Mouse (Mus musculus) telencephalon, adult 2 months (tissue): ENCODE results near the gene Abtb1.

Experiments used
- DNase-seq: peaks from one replicate; pipeline ENCODE4 v3.0.0-alpha.2; 2011; ENCODE audit warnings: low read depth, low spot score

Gene Abtb1

DNA sequence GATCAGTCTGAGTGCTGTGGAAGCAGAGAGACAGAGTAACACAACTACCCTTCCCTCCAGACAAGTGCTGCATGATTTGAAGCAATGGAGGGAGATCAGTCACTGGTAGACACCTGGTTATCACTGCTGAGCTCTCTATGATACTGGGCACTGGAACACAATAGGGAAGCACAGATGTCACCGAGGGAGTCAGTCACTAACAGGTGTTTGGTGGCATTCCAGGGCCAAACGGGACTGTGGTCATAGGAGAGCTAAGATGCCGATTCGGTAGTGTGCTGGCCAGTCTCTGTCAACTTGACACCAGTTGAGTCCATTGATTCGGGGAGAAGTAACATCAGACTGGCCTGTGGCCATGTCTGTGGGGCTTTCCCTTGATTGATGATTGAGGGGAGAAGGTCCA lies 12.7 kb upstream of the Abtb1 start:
- DNase-seq = no peak

DNA sequence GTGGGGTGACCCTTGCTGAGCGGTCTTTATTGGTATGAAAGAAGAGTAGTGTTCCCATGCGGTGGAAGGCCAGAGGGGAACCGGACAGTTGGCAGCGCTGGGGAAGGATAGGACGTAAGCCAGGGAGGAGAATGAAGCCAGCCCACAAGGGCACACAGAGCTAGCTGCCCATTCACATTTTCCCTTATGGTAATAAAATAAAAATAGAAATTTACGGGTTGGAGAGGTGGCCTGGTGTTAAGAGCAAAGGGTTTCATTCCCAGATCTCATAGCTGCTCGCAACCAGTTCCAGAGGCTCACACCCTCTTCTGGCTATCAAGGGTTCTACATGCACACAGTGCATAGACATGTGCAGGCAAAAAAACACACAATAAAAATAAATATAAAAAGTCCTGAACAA lies 8.2 kb upstream of the Abtb1 start:
- no peak for DNase-seq

- DNase-seq = no peak
These were observed 7.5 kb upstream of the Abtb1 start for GRCm38 (mm10) chr6:88849270-88849669.

- no peak for DNase-seq
These were observed 5.8 kb upstream of the Abtb1 start for GRCm38 (mm10) chr6:88847571-88847970.

- no peak for DNase-seq
These were observed 3.2 kb upstream of the Abtb1 start for GRCm38 (mm10) chr6:88844901-88845565.

GRCm38 (mm10) chr6:88843781-88844725 lies 2.3 kb upstream of the Abtb1 start:
- no peak for DNase-seq

- no peak for DNase-seq
These were observed 1.5 kb upstream of the Abtb1 start for GRCm38 (mm10) chr6:88843241-88843640.

GRCm38 (mm10) chr6:88842731-88843151 lies 957 bp upstream of the Abtb1 start:
- DNase-seq = no peak

GRCm38 (mm10) chr6:88841514-88841780 lies 337 bp downstream of the Abtb1 start:
- no peak for DNase-seq

- DNase-seq = no peak
These were observed 832 bp downstream of the Abtb1 start for GRCm38 (mm10) chr6:88840791-88841513.

GRCm38 (mm10) chr6:88840211-88840610 lies 1.6 kb downstream of the Abtb1 start:
- DNase-seq = no peak

GRCm38 (mm10) chr6:88839135-88839970 lies 2.4 kb downstream of the Abtb1 start:
- DNase-seq = no peak

GRCm38 (mm10) chr6:88838613-88839012 lies 3.2 kb downstream of the Abtb1 start:
- DNase-seq = no peak

GRCm38 (mm10) chr6:88837999-88838398 lies 3.8 kb downstream of the Abtb1 start:
- DNase-seq = no peak

DNA sequence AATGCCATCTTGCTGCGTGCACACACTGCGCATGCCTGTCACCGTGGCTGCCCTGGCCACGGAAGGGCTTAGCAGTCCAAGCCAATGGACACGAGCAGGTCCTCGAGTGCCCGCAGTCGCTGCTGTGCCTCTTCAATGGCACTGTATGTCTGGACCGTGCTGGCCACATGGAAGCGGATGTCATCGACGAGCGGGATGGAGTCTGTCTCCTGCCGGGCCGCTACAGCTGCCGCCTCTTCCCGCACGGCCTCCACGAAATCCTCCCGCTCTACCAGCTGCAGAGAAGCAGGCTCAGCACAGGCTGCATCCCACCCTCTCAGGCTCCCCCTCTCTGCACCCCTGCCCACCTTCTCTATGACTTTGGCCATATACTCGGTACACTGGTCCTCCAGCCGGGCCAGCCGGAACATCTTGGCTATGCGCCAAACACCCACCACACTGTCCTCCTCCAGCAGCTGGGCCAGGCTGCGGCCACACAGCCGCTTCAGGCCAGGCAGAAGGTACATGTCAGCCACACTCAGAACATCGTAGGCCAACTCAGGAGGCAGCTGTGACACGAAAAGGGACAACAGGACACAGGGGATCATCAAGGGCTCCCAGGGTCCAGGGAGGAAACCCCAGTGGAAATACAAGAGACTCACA lies 5.5 kb downstream of the Abtb1 start:
- DNase-seq = no peak

GRCm38 (mm10) chr6:88835047-88835446 lies 6.7 kb downstream of the Abtb1 start:
- no peak for DNase-seq

DNA sequence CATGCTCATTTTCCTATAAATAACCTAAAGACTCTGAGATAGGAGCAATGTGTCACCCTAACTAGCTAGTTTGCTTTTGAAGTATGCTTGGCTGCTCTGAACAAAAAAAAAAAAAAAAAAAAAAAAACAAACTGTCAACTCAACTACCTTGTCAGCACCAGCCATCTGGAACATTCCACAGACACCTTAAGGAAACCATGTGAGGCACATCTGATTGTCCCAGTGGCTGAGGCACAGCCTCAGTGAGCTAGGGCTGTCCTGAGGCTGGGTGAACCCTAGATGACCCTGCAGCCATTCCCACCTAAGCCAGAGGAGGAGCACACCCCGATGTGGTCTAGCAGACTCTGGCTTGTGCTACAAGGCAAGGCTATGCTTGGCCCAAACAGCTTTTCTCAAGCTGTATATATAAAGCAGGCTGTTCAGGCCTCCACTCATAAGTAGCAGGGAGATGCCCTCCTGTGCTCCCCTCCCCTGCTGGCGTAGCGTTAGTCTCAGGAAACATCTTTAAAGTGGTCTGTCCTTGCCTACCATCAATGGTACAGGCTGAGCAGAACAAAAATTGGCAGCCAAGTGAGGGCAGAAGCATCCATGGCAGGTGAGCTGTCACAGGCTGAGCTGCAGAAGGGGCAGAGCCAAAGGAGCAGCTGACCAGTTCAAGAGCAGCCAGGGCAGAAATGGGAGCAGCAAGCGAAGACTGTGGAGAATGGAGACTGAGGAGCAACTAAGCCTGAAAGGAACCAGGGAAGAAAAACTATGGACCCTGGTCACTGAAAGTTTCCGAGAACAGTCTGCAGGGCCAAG lies 8.2 kb downstream of the Abtb1 start:
- DNase-seq = no peak

DNA sequence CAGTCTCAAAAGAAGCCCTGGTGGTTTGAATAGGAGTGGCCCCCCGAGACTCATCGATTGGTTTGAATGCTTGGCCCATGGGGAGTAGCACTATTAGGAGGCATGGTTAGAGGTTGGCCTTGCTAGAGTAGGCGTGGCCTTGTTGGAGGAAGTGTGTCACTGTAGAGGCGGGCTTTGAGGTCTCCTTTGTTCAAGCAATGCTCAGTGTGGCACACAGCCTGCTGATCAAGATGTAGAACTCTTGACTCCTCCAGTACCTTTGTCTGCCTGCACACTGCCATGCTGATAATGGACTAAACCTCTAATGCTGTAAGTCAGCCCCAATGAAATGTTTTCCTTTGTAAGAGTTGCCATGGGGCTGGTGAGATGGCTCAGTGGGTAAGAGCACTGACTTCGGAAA lies 9.1 kb downstream of the Abtb1 start:
- no peak for DNase-seq

- DNase-seq = peak; percentile 86
These were observed 10.3 kb downstream of the Abtb1 start for GRCm38 (mm10) chr6:88831456-88831855.

DNA sequence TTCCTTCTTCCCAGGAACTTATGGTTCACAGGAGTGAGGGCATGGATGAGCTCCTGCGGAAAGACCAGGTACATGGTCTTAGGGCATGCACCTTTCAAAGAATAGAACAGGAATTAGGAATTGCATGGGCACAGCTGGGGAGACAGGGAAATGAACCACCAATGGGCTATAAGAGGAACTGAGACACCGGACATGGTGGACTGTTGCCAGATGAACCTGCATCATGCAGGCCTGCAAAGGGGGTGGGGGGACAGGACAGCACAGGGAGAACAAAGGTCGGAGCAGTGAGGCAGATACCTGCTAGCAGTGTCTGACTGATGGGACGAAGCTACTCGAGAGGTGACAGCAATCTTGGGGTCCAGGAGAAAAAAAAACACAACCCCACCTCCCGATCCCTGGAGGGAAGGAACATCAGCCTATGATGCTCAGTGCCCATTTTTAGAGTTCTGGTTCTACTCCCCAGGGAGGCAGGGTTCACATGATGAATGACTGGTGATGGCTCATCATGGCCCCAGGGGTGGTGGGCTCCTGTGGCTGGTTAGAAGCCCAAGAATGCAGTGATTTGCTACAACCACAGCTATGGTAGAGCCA lies 11.6 kb downstream of the Abtb1 start:
- no peak for DNase-seq
